Mouse (Mus musculus): ENCODE results near the gene Tpra1. TPM values are rescaled to one million over a fixed set of nuclear protein-coding genes. Genes with fewer than 3 reads are reported as not detected.

Tpra1 gene
- polyA plus RNA-seq, 1 experiment from 2014 or later: 39.8 TPM

GRCm38 (mm10) chr6:88937971-88938663, 36.1 kb downstream of the Tpra1 start:
- Histone ChIP-seq H3K36me3 (no peaks in the 10 kb centered on the region), H3K4me1 (peaks cover 93% of the 10 kb centered on the region), H3K4me2 (no peak overlapping the region), H3K4me3 (no peak overlapping the region), H3K9ac (peak overlapping the region; percentile 52; the same call in 1 of the 2 replicates), H3K9me3 (no peaks in the 10 kb centered on the region), H3K27ac (replicated peaks) (peak overlapping the region; percentile 94), H3K27me3 (replicated peaks) (peaks cover 11% of the 10 kb centered on the region; the same call in 1 of the 2 replicates)
- no peak for ATAC-seq (ENCODE audit: extremely low read depth, insufficient number of reproducible peaks, low FRiP score, low TSS enrichment)
- WGBS: 47% methylated on average over 4 of the region's 4 CpGs

- 49% methylated on average over 5 of the region's 5 CpGs for WGBS
- no peak overlapping the region; the same call in 1 of the 2 replicates for H3K9ac ChIP-seq
- H3K9me3 ChIP-seq: no peaks in the 10 kb centered on the region
- no peak overlapping the region for H3K4me3 ChIP-seq
- peaks cover 93% of the 10 kb centered on the region for H3K4me1 ChIP-seq
- peaks cover 6% of the 10 kb centered on the region; the same call in 1 of the 2 replicates for H3K27me3 ChIP-seq (replicated peaks)
- H3K27ac ChIP-seq (replicated peaks): peak overlapping the region; percentile 94
- no peak overlapping the region for H3K4me2 ChIP-seq
- H3K36me3 ChIP-seq: no peaks in the 10 kb centered on the region
- no peak for ATAC-seq (ENCODE audit: extremely low read depth, insufficient number of reproducible peaks, low FRiP score, low TSS enrichment)
Measured at GRCm38 (mm10) chr6:88938664-88939055, 36.6 kb downstream of the Tpra1 start.

GRCm38 (mm10) chr6:88939281-88940089, 37.4 kb downstream of the Tpra1 start:
- WGBS: 36% methylated on average over 12 of the region's 12 CpGs
- ATAC-seq (ENCODE audit: extremely low read depth, insufficient number of reproducible peaks, low FRiP score, low TSS enrichment): no peak

GRCm38 (mm10) chr6:88940090-88940916, 38.3 kb downstream of the Tpra1 start:
- Histone ChIP-seq H3K9ac (peak overlapping the region; percentile 76), H3K27ac (replicated peaks) (peak overlapping the region; percentile 94), H3K9me3 (no peaks in the 10 kb centered on the region), H3K4me1 (peaks cover 80% of the 10 kb centered on the region), H3K36me3 (no peaks in the 10 kb centered on the region), H3K27me3 (replicated peaks) (no peaks in the 10 kb centered on the region), H3K4me2 (peak overlapping the region; percentile 49), H3K4me3 (no peak overlapping the region; the same call in 1 of the 2 replicates)
- WGBS: 70% methylated on average over 9 of the region's 9 CpGs
- no peak; the same call in 1 of the 2 replicates for ATAC-seq (ENCODE audit: extremely low read depth, insufficient number of reproducible peaks, low FRiP score, low TSS enrichment)

More at GRCm38 (mm10) chr6:88939281-88940089, 37.4 kb downstream of the Tpra1 start:
- Histone ChIP-seq H3K4me2 (peak overlapping the region; percentile 49), H3K9me3 (no peaks in the 10 kb centered on the region), H3K9ac (peak overlapping the region; percentile 76), H3K36me3 (no peaks in the 10 kb centered on the region), H3K27me3 (replicated peaks) (no peaks in the 10 kb centered on the region), H3K27ac (replicated peaks) (peak overlapping the region; percentile 94), H3K4me3 (peak overlapping the region; percentile 10; the same call in 1 of the 2 replicates), H3K4me1 (peaks cover 88% of the 10 kb centered on the region)

GRCm38 (mm10) chr6:88941628-88942027, 39.6 kb downstream of the Tpra1 start:
- ATAC-seq (ENCODE audit: extremely low read depth, insufficient number of reproducible peaks, low FRiP score, low TSS enrichment): peak; percentile 45; the same call in 1 of the 2 replicates
- Histone ChIP-seq H3K36me3 (no peaks in the 10 kb centered on the region), H3K4me2 (peak overlapping the region; percentile 26; the same call in 1 of the 2 replicates), H3K4me1 (peaks cover 70% of the 10 kb centered on the region), H3K27me3 (replicated peaks) (no peaks in the 10 kb centered on the region), H3K4me3 (no peak overlapping the region), H3K27ac (replicated peaks) (peak overlapping the region; percentile 94), H3K9ac (peak overlapping the region; percentile 76), H3K9me3 (no peaks in the 10 kb centered on the region)
- 36% methylated on average over 4 of the region's 4 CpGs for WGBS

- no peaks in the 10 kb centered on the region for H3K9me3 ChIP-seq
- H3K4me1 ChIP-seq: peaks cover 65% of the 10 kb centered on the region
- H3K27ac ChIP-seq (replicated peaks): peak overlapping the region; percentile 94
- no peak for ATAC-seq (ENCODE audit: extremely low read depth, insufficient number of reproducible peaks, low FRiP score, low TSS enrichment)
- H3K4me3 ChIP-seq: no peak overlapping the region
- 56% methylated on average over 8 of the region's 8 CpGs for WGBS
- no peaks in the 10 kb centered on the region for H3K27me3 ChIP-seq (replicated peaks)
- H3K9ac ChIP-seq: 0 out of 2 replicates have a peak overlapping the region, but pooled peaks have one; percentile 37
- H3K4me2 ChIP-seq: no peak overlapping the region
- H3K36me3 ChIP-seq: no peaks in the 10 kb centered on the region
Measured at GRCm38 (mm10) chr6:88942595-88942994, 40.5 kb downstream of the Tpra1 start.

DNA sequence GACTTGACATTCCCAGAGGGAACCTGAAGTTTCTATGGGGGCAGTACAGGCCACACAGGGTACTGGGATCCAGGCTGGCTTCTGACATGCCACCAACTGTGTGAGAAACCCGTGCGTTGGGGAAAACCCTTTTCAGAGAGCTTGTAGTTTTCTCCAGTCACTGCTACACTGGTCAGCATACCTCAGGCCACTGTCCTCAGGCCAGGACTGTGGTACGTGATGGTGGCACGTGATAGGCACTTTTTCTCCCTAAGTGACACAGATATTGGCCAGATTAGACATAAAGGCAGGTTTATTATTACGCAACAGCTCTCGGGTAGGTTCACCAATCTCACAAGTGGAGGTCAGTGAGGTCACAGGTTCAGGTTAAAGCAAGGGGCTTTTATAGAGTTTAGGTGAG, 41.6 kb downstream of the Tpra1 start:
- no peak overlapping the region for H3K9ac ChIP-seq
- H3K27me3 ChIP-seq (replicated peaks): no peaks in the 10 kb centered on the region
- H3K4me2 ChIP-seq: no peak overlapping the region
- 70% methylated on average over 6 of the region's 6 CpGs for WGBS
- no peak for ATAC-seq (ENCODE audit: extremely low read depth, insufficient number of reproducible peaks, low FRiP score, low TSS enrichment)
- H3K9me3 ChIP-seq: no peaks in the 10 kb centered on the region
- peaks cover 54% of the 10 kb centered on the region for H3K4me1 ChIP-seq
- H3K27ac ChIP-seq (replicated peaks): no peak overlapping the region
- H3K36me3 ChIP-seq: no peaks in the 10 kb centered on the region
- H3K4me3 ChIP-seq: no peak overlapping the region

DNA sequence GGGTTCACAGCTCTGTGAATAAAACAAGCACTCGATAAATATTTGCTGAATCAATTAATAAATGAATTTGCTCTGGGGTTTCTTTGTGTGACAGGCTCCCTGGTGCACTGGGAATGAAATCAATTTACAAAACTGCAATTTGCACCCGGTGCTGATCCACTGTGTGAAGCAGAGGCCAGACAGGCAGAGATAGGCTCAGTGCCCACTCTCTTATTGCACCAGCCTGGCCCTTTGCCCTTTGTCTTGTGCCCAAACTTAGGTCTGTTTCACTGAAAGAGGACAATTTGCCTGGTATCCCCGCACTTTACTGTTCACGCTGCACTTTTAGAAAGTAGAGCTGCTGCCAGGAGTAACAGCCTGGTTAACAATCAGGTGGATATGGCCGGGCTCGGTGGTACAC, 44.4 kb downstream of the Tpra1 start:
- Histone ChIP-seq H3K36me3 (no peaks in the 10 kb centered on the region), H3K4me3 (no peak overlapping the region), H3K9me3 (no peaks in the 10 kb centered on the region), H3K27me3 (replicated peaks) (no peaks in the 10 kb centered on the region), H3K27ac (replicated peaks) (no peak overlapping the region), H3K4me2 (no peak overlapping the region), H3K9ac (no peak overlapping the region), H3K4me1 (peaks cover 27% of the 10 kb centered on the region)
- no peak for ATAC-seq (ENCODE audit: extremely low read depth, insufficient number of reproducible peaks, low FRiP score, low TSS enrichment)
- WGBS: 76% methylated on average over 6 of the region's 6 CpGs

DNA sequence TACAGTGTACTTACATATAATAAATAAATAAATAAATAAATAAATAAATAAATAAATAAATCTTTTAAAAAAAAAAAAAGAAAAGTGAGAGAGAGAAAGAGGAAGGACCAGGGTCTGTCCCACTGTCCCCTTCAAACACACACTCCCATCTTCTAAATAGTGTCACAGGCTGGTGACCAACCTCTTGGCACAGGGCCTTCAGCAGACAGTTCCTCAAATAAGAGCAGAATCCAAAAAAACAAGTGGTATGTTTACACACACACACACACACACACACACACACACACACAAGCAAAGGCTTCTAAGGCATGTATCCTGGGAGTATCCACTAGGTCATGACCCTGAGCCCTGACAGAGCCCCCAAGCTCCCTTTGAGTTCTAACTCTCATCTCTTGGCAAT, 45.7 kb downstream of the Tpra1 start:
- H3K36me3 ChIP-seq: no peaks in the 10 kb centered on the region
- H3K27ac ChIP-seq (replicated peaks): no peak overlapping the region
- no peak for ATAC-seq (ENCODE audit: extremely low read depth, insufficient number of reproducible peaks, low FRiP score, low TSS enrichment)
- H3K27me3 ChIP-seq (replicated peaks): no peaks in the 10 kb centered on the region
- no peak overlapping the region for H3K4me2 ChIP-seq
- no peak overlapping the region for H3K4me3 ChIP-seq
- H3K4me1 ChIP-seq: peaks cover 13% of the 10 kb centered on the region
- H3K9ac ChIP-seq: no peak overlapping the region
- H3K9me3 ChIP-seq: no peaks in the 10 kb centered on the region

- Histone ChIP-seq H3K27me3 (replicated peaks) (no peaks in the 10 kb centered on the region), H3K4me1 (peaks cover 26% of the 10 kb centered on the region), H3K4me3 (no peak overlapping the region), H3K9me3 (no peaks in the 10 kb centered on the region; the same call in 1 of the 2 replicates), H3K4me2 (no peak overlapping the region), H3K36me3 (no peaks in the 10 kb centered on the region), H3K9ac (no peak overlapping the region), H3K27ac (replicated peaks) (no peak overlapping the region)
- WGBS: 77% methylated on average over 2 of the region's 2 CpGs
- no peak for ATAC-seq (ENCODE audit: extremely low read depth, insufficient number of reproducible peaks, low FRiP score, low TSS enrichment)
Measured at GRCm38 (mm10) chr6:88956725-88957124, 54.7 kb downstream of the Tpra1 start.

DNA sequence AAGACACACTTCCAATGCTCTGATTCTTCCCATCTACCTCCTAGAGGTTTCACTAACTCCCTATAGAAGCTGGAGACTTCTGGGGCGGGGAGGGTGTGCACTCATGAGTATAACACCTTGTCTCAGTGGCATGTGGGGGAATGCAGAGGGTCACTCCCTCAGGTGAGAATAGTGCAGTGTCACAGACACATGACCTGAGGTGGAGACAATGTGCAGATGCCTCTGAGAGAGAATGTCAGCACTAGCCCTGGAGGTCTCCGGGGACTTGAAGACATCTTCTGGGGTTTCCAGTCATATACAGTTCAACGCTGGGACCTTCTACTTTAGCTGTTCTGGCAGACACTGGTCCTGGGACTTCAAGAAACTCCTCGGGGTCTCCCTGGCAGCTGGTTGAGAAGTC, 55.3 kb downstream of the Tpra1 start:
- ATAC-seq (ENCODE audit: extremely low read depth, insufficient number of reproducible peaks, low FRiP score, low TSS enrichment): no peak
- no peak overlapping the region for H3K27ac ChIP-seq (replicated peaks)
- peaks cover 28% of the 10 kb centered on the region for H3K4me1 ChIP-seq
- no peak overlapping the region for H3K9ac ChIP-seq
- H3K9me3 ChIP-seq: no peaks in the 10 kb centered on the region; the same call in 1 of the 2 replicates
- no peaks in the 10 kb centered on the region for H3K36me3 ChIP-seq
- H3K4me2 ChIP-seq: no peak overlapping the region
- no peaks in the 10 kb centered on the region for H3K27me3 ChIP-seq (replicated peaks)
- 80% methylated on average over 4 of the region's 4 CpGs for WGBS
- H3K4me3 ChIP-seq: no peak overlapping the region
